Mouse (Mus musculus) cerebellum, adult 11 months (tissue): ENCODE data around the gene Tmem231.
A peak's percentile ranks its signal among the peaks of the same experiment; 100 is the strongest.

Experiments used
- DNase-seq: peaks from one replicate; pipeline ENCODE4 v3.0.0; 2022

Tmem231 gene

GRCm38 (mm10) chr8:111933348-111934076 is at the start of gene Tmem231:
Gene Tmem231, minus strand, starts transcription at chr8:111933881.
- peak; percentile 87 for DNase-seq

- DNase-seq, result peak; percentile 64
Measured at GRCm38 (mm10) chr8:111982116-111982515, 48.4 kb upstream of the Tmem231 start.

- DNase-seq, result no peak
Measured at GRCm38 (mm10) chr8:111978147-111978546, 44.5 kb upstream of the Tmem231 start.

- no peak for DNase-seq
Measured at GRCm38 (mm10) chr8:111976326-111976725, 42.6 kb upstream of the Tmem231 start.

GRCm38 (mm10) chr8:111975706-111976105 is 42.0 kb upstream of the Tmem231 start:
- DNase-seq, result no peak

GRCm38 (mm10) chr8:111974138-111974537 is 40.5 kb upstream of the Tmem231 start:
- no peak for DNase-seq

GRCm38 (mm10) chr8:111968991-111969390 is 35.3 kb upstream of the Tmem231 start:
- no peak for DNase-seq

- no peak for DNase-seq
Measured at GRCm38 (mm10) chr8:111968541-111968940, 34.9 kb upstream of the Tmem231 start.

GRCm38 (mm10) chr8:111967246-111967870 is 33.7 kb upstream of the Tmem231 start:
- DNase-seq, result no peak

GRCm38 (mm10) chr8:111964849-111965561 is 31.3 kb upstream of the Tmem231 start:
- DNase-seq, result no peak

- DNase-seq, result no peak
Measured at GRCm38 (mm10) chr8:111964351-111964750, 30.7 kb upstream of the Tmem231 start.

GRCm38 (mm10) chr8:111963546-111963945 is 29.9 kb upstream of the Tmem231 start:
- DNase-seq, result no peak

- no peak for DNase-seq
Measured at GRCm38 (mm10) chr8:111963091-111963490, 29.4 kb upstream of the Tmem231 start.

- no peak for DNase-seq
Measured at GRCm38 (mm10) chr8:111962589-111962988, 28.9 kb upstream of the Tmem231 start.

GRCm38 (mm10) chr8:111961330-111961729 is 27.6 kb upstream of the Tmem231 start:
- DNase-seq, result no peak

- no peak for DNase-seq
Measured at GRCm38 (mm10) chr8:111960591-111961321, 27.1 kb upstream of the Tmem231 start.

GRCm38 (mm10) chr8:111957231-111957630 is 23.6 kb upstream of the Tmem231 start:
- DNase-seq, result no peak

- DNase-seq, result no peak
Measured at GRCm38 (mm10) chr8:111955879-111956278, 22.2 kb upstream of the Tmem231 start.

GRCm38 (mm10) chr8:111954844-111955594 is 21.3 kb upstream of the Tmem231 start:
- no peak for DNase-seq

- peak; percentile 59 for DNase-seq
Measured at GRCm38 (mm10) chr8:111951936-111952335, 18.3 kb upstream of the Tmem231 start.

GRCm38 (mm10) chr8:111951317-111951716 is 17.6 kb upstream of the Tmem231 start:
- no peak for DNase-seq

GRCm38 (mm10) chr8:111950846-111951245 is 17.2 kb upstream of the Tmem231 start:
- no peak for DNase-seq
